Mouse (Mus musculus) embryo, embryonic 11.5 days (tissue): Measurements from ENCODE around the gene Tmem178.
A peak's percentile ranks its signal among the peaks of the same experiment; 100 is the strongest.

Source experiments
- DNase-seq: peaks from one replicate; pipeline ENCODE4 v3.0.0-alpha.2; 2012; ENCODE audit warnings: low read depth, low spot score

Tmem178 gene

GRCm38 (mm10) chr17:80982976-80983375 lies 38.5 kb downstream of the Tmem178 start:
- DNase-seq = no peak

GRCm38 (mm10) chr17:80991535-80992127 lies 47.2 kb downstream of the Tmem178 start:
- no peak for DNase-seq

DNA sequence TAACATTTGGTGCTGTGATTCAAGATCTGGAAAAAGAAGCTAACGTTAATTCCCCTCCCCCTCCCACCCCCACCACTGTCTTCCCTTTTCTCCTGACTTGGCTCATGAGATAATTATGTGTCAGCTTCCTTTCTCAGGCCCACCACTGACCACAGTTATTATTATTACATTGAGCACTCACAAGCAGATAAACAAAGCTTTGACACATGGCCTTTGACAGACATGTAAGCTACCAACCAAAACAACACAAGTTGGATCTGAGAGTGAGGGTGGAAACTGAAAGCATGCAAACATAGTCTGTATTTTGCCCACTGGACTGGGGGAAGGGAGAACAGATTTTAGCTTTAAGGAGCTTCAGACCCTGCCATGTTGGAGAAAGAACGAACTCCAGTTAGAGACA lies 52.8 kb downstream of the Tmem178 start:
- DNase-seq = no peak

DNA sequence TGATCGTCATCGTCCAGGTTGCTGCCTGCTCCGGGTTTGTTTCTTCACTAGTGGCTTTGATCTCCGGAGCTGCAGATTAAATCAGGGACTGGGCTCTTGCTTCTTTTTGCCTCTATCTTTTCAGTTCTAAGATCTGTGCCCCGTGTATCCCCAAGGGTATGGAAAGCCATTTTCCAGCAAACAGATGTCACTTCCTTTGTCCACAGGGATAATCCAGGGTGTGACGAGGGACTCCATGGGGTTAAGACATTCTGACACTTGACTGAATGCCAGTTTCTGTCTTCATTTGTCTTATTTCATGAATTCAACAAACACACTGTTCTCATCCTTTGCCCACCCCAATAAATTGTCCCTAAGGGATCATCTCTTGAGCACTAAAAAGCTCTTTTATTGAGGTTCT lies 54.5 kb downstream of the Tmem178 start:
- no peak for DNase-seq

DNA sequence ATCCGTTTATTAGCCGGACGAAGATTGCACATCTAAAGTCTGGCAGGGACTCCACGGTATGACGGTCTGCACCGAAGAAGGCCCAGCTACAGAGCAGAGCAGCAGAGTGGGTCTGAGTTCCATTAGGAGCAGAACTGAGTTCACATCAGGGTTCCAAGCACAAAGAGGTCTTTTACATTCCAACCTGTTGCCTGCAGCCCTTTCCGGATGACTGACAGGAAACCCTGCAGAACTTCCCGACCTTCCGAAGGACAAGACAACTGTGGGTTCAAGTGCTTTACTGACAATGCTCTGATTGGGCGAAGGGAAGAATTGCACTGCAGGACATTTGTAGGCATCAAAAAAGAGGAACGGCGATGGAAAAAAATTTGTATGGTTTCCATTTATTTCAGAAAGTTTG lies 56.6 kb downstream of the Tmem178 start:
- no peak for DNase-seq

DNA sequence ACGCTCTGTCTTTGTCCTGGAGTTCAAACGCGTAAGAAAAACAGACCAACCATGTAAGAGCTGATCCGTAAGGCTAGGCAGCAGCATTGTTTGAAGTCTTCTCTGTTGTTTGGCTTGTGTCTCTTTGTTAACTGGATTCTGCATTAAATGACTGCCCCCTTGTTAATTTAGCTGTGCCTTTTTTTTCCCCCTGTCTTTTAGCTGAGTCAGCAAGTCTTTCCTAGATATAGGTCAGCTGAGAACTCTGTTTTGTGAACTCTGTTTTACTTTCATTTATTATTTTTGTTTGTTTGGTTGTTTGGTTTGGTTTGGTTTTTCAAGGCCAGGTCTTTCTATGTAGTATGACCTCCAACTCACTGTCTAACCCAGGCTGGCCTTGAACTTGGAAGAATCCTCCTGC lies 57.2 kb downstream of the Tmem178 start:
- DNase-seq = no peak

GRCm38 (mm10) chr17:81002130-81002529 lies 57.7 kb downstream of the Tmem178 start:
- no peak for DNase-seq

DNA sequence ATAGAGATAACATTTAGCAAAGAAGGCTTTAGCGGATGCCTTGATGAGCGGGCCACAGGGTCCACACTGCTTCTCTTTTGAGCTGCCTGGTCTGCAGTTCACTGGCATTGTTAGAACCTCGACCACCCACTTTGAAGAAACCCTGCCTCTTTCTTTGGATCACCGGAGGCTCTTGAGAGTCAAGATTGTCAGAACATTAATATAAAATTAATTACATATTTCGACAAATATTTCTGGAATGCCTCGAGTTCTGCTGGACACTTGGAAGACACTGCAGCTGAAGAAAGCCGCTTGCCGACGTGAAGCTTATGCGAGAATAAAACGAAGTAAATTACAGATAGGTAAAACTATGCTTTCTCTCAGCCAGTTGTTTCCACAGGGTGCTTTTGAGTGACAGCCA lies 60.0 kb downstream of the Tmem178 start:
- DNase-seq = no peak

GRCm38 (mm10) chr17:81005292-81005691 lies 60.9 kb downstream of the Tmem178 start:
- DNase-seq = no peak

DNA sequence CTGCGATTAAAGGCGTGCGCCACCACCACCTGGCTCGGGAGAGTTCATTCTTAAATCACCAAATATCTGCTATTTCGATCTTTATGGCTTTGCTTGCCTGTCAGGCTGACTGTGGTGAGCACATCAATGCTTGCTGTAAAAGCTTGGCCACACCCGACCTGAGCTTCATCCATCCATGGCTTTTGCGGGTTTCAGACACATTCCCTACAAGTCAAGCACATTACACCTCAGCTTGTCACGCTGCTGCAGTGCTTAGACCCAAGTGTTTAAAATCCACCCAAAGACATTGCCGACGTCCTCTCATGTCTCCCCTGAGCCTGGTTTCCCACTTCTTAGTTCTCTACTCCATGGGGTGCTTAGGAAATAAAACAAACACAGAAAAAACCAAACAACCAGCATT lies 64.7 kb downstream of the Tmem178 start:
- DNase-seq = no peak

- DNase-seq = no peak
Observed at GRCm38 (mm10) chr17:81010199-81010598, 65.8 kb downstream of the Tmem178 start.

DNA sequence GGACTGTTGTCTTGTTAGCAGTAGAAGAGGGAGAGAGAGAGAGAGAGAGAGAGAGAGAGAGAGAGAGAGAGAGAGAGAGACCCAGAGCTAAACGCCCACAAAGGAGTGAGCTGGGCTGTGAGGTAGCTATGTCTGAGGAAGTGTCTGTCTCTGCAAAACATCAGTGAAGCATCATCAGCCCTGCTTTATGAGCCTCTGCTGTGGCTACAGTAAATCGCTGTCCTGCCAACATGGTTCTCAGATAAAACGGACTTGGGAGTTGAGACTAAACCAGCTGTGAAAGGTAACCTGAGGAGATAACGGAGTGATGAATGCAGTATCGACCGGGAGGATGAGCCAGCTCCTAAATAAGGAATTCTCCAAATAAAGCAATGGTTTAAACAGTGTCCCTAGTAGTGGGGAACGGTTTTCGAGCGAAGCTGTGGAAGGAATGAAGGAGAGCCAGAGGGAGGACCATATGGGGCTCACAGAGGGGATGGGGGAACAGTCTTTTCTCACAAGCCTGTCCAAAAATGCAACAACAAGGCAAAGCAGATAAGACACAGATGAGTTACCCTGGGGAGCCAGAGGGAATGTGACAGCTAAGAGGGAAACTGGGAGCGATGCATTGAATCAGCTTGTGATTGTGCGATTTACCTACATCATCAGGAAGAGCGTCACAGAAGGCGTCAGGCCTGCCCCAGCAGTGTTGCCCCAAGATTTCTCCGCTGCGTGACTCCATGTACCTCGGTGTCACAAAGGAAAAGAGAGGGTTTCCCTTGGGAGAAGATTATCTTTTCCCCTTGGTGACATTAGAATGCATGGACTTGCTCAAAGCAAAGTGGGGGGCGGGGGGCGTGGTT lies 66.6 kb downstream of the Tmem178 start:
- no peak for DNase-seq

DNA sequence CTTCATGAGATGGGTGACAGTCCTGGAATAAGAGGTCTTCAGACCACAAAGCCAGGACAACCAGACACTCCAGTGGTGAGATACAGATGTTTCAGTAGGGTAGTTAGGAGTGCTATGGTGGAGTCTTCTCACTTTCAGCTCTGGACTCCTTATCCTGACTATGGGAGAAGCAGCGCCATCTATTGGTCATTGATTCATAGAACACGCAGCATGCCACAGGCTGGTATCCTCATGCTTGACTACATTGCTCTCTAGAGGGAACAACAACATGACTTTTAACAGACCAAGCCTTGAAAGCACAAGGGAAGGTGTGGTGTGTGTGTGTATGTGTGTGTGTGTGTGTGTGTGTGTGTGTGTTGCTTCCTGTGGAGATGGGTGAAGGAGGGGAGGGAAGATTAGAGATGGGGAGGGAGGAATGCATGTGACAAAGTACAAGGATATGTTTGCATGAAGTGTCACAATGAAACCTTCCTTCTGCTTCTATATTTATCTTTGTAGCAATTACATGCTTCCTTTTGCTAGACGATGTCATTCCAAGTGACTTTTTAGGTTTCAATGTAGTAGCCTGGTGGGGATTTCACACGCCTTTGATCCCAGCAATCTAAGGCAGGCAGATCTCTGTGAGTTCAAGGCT lies 71.5 kb downstream of the Tmem178 start:
- DNase-seq = peak; percentile 52

DNA sequence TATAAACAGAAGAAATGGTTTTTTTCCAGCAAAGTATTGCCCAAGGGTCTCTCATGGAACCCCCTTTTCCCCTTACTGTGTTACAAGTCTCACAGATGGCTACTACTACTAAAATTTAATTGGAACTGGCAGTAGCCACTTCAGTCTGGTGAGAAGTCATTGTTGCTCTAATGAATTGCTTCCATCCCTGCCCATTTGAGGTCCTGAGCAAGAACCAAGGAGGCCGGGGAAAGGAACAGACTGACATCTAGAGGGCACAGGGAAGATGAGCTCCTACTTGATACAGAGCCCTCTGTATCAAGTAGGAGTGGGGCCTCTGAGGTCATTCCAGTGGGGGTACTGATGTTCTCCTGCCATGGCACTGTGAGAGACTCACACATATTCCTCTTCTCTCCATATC lies 72.7 kb downstream of the Tmem178 start:
- DNase-seq = no peak

GRCm38 (mm10) chr17:81027331-81027730 lies 82.9 kb downstream of the Tmem178 start:
- DNase-seq = no peak

DNA sequence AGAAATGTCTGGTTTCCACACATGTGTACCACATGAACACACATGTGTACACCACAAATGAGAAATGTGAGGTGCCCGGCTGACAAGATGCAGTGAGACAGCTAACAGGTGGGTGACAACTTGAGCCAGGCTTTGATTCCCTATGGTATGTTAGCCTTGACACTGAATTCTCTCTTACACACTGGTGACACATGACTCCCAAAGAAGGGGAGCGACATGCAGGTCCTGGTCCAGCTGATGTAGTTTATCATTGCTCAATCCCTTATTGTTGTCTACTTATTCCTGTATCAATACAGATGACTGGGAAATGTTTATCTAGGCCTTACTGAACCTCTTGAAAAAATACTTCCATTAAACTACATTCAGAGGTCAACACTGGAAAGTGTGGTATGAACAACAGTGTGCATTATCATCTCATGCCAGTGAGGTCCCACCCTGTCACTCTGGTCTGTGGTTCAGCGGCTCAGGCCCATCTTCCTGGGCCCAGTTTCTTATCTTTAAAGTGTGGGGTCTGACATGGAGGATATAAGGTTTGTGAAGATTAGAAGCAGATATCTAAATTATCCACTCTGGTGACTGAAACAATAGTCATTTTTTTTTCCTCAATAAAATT lies 87.5 kb downstream of the Tmem178 start:
- DNase-seq = no peak

GRCm38 (mm10) chr17:81032957-81033356 lies 88.5 kb downstream of the Tmem178 start:
- DNase-seq = no peak

- no peak for DNase-seq
Observed at GRCm38 (mm10) chr17:81035354-81035753, 90.9 kb downstream of the Tmem178 start.

- no peak for DNase-seq
Observed at GRCm38 (mm10) chr17:81038707-81039408, 94.4 kb downstream of the Tmem178 start.

DNA sequence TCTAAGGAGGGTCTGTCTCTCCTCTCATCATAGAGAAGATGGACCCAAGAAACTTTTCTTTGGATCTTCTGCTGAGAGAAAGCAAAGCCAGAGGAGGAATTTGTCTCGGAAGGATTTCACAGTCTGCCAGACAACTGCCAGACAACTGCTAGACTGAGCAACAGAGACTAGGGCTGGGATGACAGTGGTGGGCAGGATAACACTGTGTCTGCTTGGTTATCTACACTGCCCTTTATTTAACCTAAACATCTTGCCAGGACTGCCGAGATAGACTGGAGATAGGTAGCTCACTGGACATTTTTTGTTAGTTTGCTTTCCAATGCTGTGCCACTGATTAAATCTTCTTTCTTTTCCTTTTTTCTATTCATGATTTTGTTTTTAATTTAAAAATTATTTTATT lies 97.2 kb downstream of the Tmem178 start:
- DNase-seq = no peak

DNA sequence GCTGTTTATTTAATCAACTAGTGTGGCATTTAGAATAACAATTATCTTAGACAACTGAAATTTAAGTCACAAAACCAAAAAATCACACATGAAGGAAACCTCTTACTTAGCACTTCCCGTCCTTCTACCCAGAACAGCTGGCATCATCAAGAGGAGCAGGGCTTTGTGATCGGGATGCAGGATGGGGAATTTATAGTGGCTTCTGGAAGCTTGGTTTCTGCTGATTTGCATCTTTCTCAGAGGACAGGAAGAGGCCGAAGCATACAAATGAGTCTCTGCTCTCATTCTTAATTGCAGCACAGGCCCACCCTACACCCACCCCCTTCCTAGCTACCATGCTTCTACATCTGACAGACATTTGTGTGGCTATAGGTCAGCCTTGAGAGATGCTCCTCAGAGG lies 99.9 kb downstream of the Tmem178 start:
- DNase-seq = no peak

DNA sequence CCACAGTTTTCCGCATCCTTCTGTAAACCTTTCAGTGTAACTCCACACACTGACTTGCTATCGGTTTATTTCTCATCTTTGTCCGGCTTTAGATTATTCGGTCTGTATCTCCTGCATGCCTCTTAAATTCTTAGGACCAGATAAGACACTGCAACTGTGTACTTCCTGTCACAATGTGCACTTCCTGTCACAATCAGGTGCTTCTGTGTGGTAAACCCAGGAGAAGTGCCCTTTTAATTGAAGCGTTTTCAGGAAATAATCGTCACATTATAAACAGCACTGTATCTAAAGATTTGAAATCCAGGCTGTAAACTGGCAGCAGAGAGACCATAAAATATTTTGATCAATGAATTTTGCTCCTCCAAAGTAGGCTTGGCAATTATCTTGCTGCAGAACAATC lies 100.7 kb downstream of the Tmem178 start:
- DNase-seq = no peak
